Mouse (Mus musculus) embryonic facial prominence, embryonic 15.5 days (tissue): ENCODE results near the gene Foxo3. TPM values are rescaled to one million over a fixed set of nuclear protein-coding genes. Genes with fewer than 3 reads are reported as not detected.

Experiments
- ATAC-seq: fragments of 200-750 bp; cut with Nextera tagmentation; 2 replicates; pipeline ENCODE4 v1.8.0; 2017; ENCODE audit warnings: low read depth, moderate TSS enrichment; ENCODE audit not compliant: insufficient number of reproducible peaks, low FRiP score, low TSS enrichment
- H3K27ac ChIP-seq: fragments of 300-500 bp; sonication (generic); replicated peaks from 2 replicates; pipeline ENCODE4 v1.5.1; 2015; ENCODE audit warnings: mild to moderate bottlenecking, inconsistent platforms
- H3K27me3 ChIP-seq: fragments of 300-500 bp; sonication (generic); 2 replicates; pipeline ENCODE4 v1.6.1; 2015; ENCODE audit warnings: inconsistent platforms
- H3K36me3 ChIP-seq: fragments of 300-500 bp; sonication (generic); 2 replicates; pipeline ENCODE4 v1.6.1; 2015; ENCODE audit warnings: mild to moderate bottlenecking, inconsistent platforms
- H3K4me1 ChIP-seq: fragments of 300-500 bp; sonication (generic); 2 replicates; pipeline ENCODE4 v1.6.1; 2015; ENCODE audit warnings: inconsistent platforms
- H3K4me2 ChIP-seq: fragments of 300-500 bp; sonication (generic); replicated peaks from 2 replicates; pipeline ENCODE4 v1.6.1; 2015; ENCODE audit warnings: mild to moderate bottlenecking, inconsistent platforms
- H3K4me3 ChIP-seq: fragments of 300-500 bp; sonication (generic); replicated peaks from 2 replicates; pipeline ENCODE4 v1.5.1; 2015; ENCODE audit warnings: mild to moderate bottlenecking, inconsistent platforms
- H3K9ac ChIP-seq: fragments of 300-500 bp; sonication (generic); 2 replicates; pipeline ENCODE4 v1.6.1; 2015; ENCODE audit warnings: inconsistent platforms
- H3K9me3 ChIP-seq: fragments of 300-500 bp; sonication (generic); replicated peaks from 2 replicates; pipeline ENCODE4 v1.6.1; 2016; ENCODE audit warnings: inconsistent platforms
- WGBS: fragments of 180-500 bp; shearing (Covaris S2); methylation state at CpG from one replicate; pipeline ENCODE4 v1.1.7; 2015; 5-methylcytosine and 5-hydroxymethylcytosine counted together
- polyA plus RNA-seq: library from polyadenylated mRNA; unstranded; fragments of >200 nt; fragmentation: Nextera tagmentation; extraction: Ambion mirVana; gene quantifications from 2 replicates; pipeline ENCODE4 v1.2.1, GENCODE M21; 2015

Gene Foxo3
- polyA plus RNA-seq, 1 experiment from 2014 or later, result 9.4 TPM

GRCm38 (mm10) chr10:42248156-42248555 is 28.4 kb downstream of the Foxo3 start:
- Histone ChIP-seq H3K27ac (no peak overlapping the region; the same call in 1 of the 2 replicates), H3K4me3 (no peak overlapping the region), H3K27me3 (no peaks in the 10 kb centered on the region), H3K4me2 (no peak overlapping the region), H3K9me3 (no peaks in the 10 kb centered on the region), H3K4me1 (peaks cover 84% of the 10 kb centered on the region), H3K9ac (no peak overlapping the region), H3K36me3 (no peaks in the 10 kb centered on the region)
- WGBS, result 60% methylated on average over 4 of the region's 4 CpGs
- ATAC-seq, result no peak

- H3K4me1 ChIP-seq, result peaks cover 80% of the 10 kb centered on the region
- no peaks in the 10 kb centered on the region for H3K36me3 ChIP-seq
- H3K27ac ChIP-seq, result peak overlapping the region; percentile 34; the same call in 1 of the 2 replicates
- 39% methylated on average over 11 of the region's 11 CpGs for WGBS
- ATAC-seq, result no peak
- H3K27me3 ChIP-seq, result no peaks in the 10 kb centered on the region
- no peak overlapping the region for H3K9ac ChIP-seq
- no peak overlapping the region for H3K4me2 ChIP-seq
- H3K9me3 ChIP-seq, result no peaks in the 10 kb centered on the region
- H3K4me3 ChIP-seq, result no peak overlapping the region
Measured at GRCm38 (mm10) chr10:42247125-42247816, 29.3 kb downstream of the Foxo3 start.

- H3K9me3 ChIP-seq, result no peaks in the 10 kb centered on the region
- 53% methylated on average over 3 of the region's 3 CpGs for WGBS
- H3K4me1 ChIP-seq, result peaks cover 73% of the 10 kb centered on the region
- no peaks in the 10 kb centered on the region for H3K27me3 ChIP-seq
- ATAC-seq, result no peak
- H3K36me3 ChIP-seq, result no peaks in the 10 kb centered on the region
- H3K4me3 ChIP-seq, result no peak overlapping the region
- no peak overlapping the region for H3K4me2 ChIP-seq
- H3K27ac ChIP-seq, result no peak overlapping the region
- no peak overlapping the region for H3K9ac ChIP-seq
Measured at GRCm38 (mm10) chr10:42246483-42246882, 30.1 kb downstream of the Foxo3 start.

- Histone ChIP-seq H3K27me3 (no peaks in the 10 kb centered on the region), H3K9ac (no peak overlapping the region), H3K36me3 (no peaks in the 10 kb centered on the region), H3K4me3 (no peak overlapping the region), H3K4me1 (peaks cover 64% of the 10 kb centered on the region), H3K27ac (no peak overlapping the region), H3K9me3 (no peaks in the 10 kb centered on the region), H3K4me2 (no peak overlapping the region)
- ATAC-seq, result no peak
- WGBS, result 90% methylated on average over 3 of the region's 3 CpGs
Measured at GRCm38 (mm10) chr10:42245636-42246035, 30.9 kb downstream of the Foxo3 start.

- H3K27ac ChIP-seq, result no peak overlapping the region
- peaks cover 60% of the 10 kb centered on the region for H3K4me1 ChIP-seq
- WGBS, result 77% methylated on average over 3 of the region's 3 CpGs
Measured at GRCm38 (mm10) chr10:42245256-42245601, 31.3 kb downstream of the Foxo3 start.

GRCm38 (mm10) chr10:42244420-42245255 is 31.9 kb downstream of the Foxo3 start:
- Histone ChIP-seq H3K36me3 (no peaks in the 10 kb centered on the region), H3K27ac (no peak overlapping the region), H3K4me3 (no peak overlapping the region), H3K4me2 (no peak overlapping the region), H3K27me3 (no peaks in the 10 kb centered on the region), H3K4me1 (peaks cover 54% of the 10 kb centered on the region), H3K9me3 (no peaks in the 10 kb centered on the region), H3K9ac (no peak overlapping the region)
- ATAC-seq, result no peak
- 59% methylated on average over 8 of the region's 8 CpGs for WGBS

More at GRCm38 (mm10) chr10:42245256-42245601, 31.3 kb downstream of the Foxo3 start:
- Histone ChIP-seq H3K36me3 (no peaks in the 10 kb centered on the region), H3K9me3 (no peaks in the 10 kb centered on the region), H3K9ac (no peak overlapping the region), H3K4me2 (no peak overlapping the region), H3K27me3 (no peaks in the 10 kb centered on the region), H3K4me3 (no peak overlapping the region)
- ATAC-seq, result no peak

- Histone ChIP-seq H3K27me3 (no peaks in the 10 kb centered on the region), H3K9me3 (no peaks in the 10 kb centered on the region), H3K27ac (no peak overlapping the region), H3K4me3 (no peak overlapping the region), H3K36me3 (no peaks in the 10 kb centered on the region), H3K4me1 (peaks cover 53% of the 10 kb centered on the region), H3K4me2 (no peak overlapping the region), H3K9ac (no peak overlapping the region)
- 55% methylated on average over 7 of the region's 7 CpGs for WGBS
- no peak for ATAC-seq
Measured at GRCm38 (mm10) chr10:42243925-42244324, 32.6 kb downstream of the Foxo3 start.

- H3K27ac ChIP-seq, result no peak overlapping the region
- H3K27me3 ChIP-seq, result no peaks in the 10 kb centered on the region
- H3K9ac ChIP-seq, result no peak overlapping the region
- 87% methylated on average over 6 of the region's 6 CpGs for WGBS
- no peak for ATAC-seq
- no peaks in the 10 kb centered on the region for H3K9me3 ChIP-seq
- no peaks in the 10 kb centered on the region for H3K36me3 ChIP-seq
- H3K4me3 ChIP-seq, result no peak overlapping the region
- peaks cover 50% of the 10 kb centered on the region for H3K4me1 ChIP-seq
- H3K4me2 ChIP-seq, result no peak overlapping the region
Measured at GRCm38 (mm10) chr10:42242484-42242883, 34.1 kb downstream of the Foxo3 start.

- Histone ChIP-seq H3K27me3 (no peaks in the 10 kb centered on the region), H3K36me3 (no peaks in the 10 kb centered on the region)
Measured at GRCm38 (mm10) chr10:42241775-42242174, 34.8 kb downstream of the Foxo3 start.

GRCm38 (mm10) chr10:42239810-42240111 is 36.8 kb downstream of the Foxo3 start:
- H3K9ac ChIP-seq, result no peak overlapping the region
- no peaks in the 10 kb centered on the region for H3K27me3 ChIP-seq
- H3K4me1 ChIP-seq, result peaks cover 29% of the 10 kb centered on the region
- H3K36me3 ChIP-seq, result no peaks in the 10 kb centered on the region
- no peaks in the 10 kb centered on the region for H3K9me3 ChIP-seq
- no peak overlapping the region for H3K27ac ChIP-seq
- H3K4me2 ChIP-seq, result no peak overlapping the region
- ATAC-seq, result no peak
- H3K4me3 ChIP-seq, result no peak overlapping the region
- 76% methylated on average over 6 of the region's 6 CpGs for WGBS

More at GRCm38 (mm10) chr10:42241775-42242174, 34.8 kb downstream of the Foxo3 start:
- Histone ChIP-seq H3K9ac (no peak overlapping the region), H3K4me3 (no peak overlapping the region), H3K4me1 (peaks cover 44% of the 10 kb centered on the region), H3K27ac (no peak overlapping the region), H3K9me3 (no peaks in the 10 kb centered on the region), H3K4me2 (no peak overlapping the region)
- no peak for ATAC-seq
- 71% methylated on average over 4 of the region's 4 CpGs for WGBS

GRCm38 (mm10) chr10:42238923-42239809 is 37.4 kb downstream of the Foxo3 start:
- no peak overlapping the region for H3K4me3 ChIP-seq
- no peaks in the 10 kb centered on the region for H3K27me3 ChIP-seq
- no peak overlapping the region for H3K27ac ChIP-seq
- no peak overlapping the region for H3K9ac ChIP-seq
- H3K4me1 ChIP-seq, result peaks cover 24% of the 10 kb centered on the region
- H3K9me3 ChIP-seq, result no peaks in the 10 kb centered on the region
- 78% methylated on average over 15 of the region's 15 CpGs for WGBS
- H3K36me3 ChIP-seq, result no peaks in the 10 kb centered on the region
- no peak for ATAC-seq
- no peak overlapping the region for H3K4me2 ChIP-seq
